Mouse (Mus musculus) thymus, postnatal 25 days (tissue): ENCODE data around the gene Fasn.
A peak's percentile ranks its signal among the peaks of the same experiment; 100 is the strongest.

Experiments used
- DNase-seq: peaks from one replicate; pipeline ENCODE4 v3.0.0; 2022

The Fasn gene

DNA sequence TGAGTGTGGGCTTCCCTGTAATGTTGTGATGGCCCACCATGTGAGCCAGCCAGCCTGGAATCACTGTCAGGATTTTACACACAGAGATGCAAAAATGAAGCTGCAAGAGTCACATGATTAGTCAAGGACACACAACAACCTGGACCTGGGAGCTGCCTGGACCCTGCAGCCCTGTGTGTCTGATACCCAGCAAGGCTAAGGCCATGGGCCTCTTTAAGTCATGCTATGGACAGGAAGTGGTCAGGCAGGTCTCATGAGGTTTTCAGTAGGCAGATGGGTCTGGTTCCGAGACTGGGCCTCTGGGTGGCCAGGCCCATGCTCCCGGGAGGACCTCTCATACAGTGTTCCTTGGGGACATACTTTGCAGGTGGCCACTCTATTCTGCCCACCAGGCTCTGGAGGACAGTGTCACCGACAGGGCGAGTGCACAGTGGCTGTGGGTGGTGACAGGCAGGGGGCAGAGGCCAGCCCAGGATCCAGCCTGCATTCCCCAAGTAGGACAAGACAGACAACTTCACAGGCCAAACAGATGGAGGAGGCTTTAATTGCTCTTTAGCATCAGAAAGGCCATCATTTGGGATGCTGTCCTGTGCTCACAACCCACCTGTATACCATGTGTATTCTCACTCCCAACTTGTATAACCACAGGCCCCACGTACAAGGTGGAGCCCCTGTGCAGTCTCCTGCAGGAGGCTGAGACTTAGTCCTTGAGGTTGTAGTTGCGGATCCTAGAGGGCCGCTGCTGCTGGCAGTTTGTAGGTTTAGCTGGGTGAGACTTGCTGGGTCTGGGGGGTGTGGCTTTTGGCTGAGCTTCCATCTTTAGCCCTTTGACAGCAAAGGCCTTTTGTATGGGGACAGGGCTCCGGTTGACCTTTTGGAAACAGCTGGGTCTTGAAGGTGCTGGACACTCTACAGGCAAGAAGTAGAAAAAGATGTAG is 1.9 kb upstream of the Fasn start:
- no peak for DNase-seq

DNA sequence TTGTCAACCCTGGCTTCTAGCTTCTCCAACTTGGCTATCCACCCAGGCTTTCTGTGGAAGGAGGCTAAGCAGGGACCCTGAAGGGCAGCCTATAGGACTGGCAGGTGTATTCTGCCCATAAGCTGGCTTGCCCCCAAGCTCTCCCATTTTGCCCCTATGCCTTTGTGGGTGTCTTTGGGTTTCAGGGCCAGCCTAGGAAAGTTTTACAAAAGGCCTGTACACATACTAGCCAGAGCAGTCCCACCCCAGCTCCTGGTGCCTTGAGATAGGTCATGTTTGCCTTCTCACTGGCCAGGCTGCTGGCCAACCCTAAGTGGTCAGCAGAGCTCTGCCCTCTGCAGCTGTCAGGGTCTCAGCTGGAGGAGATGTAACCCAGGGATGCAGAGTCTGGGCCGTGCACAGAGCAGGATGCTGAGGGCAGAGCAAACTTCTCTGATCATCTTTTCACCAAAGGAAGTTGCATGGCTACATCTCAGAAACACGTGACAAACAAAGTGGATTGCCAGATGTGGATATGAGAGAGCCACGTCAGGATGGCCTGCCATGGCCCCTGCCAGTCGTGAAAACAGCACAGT is 1.0 kb upstream of the Fasn start:
- peak; percentile 19 for DNase-seq

DNA sequence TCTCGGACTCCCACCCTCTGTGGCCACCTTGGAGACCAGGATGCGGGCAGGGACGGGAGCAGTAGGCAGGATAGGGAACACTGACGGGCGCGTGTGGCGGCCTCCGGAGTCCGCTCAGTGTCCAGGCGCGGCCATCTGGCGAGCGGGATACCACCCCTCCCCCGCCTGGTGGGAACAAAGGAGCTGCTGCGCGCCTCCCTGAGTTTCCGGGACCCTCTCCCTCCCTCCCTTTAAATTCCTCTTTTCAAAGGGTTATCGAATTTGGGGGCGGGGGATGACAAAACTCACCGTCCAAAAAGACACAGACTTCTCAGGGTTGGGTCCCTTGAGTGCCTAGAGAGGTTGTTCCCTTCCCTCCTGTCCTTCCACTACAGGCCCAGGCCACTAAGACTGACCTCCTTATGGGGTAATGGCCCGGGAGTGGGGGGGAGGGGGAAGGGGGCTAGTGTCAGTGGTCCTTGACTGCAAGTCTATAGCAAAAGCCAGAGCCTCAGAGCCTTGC is 491 bp upstream of the Fasn start:
- no peak for DNase-seq

DNA sequence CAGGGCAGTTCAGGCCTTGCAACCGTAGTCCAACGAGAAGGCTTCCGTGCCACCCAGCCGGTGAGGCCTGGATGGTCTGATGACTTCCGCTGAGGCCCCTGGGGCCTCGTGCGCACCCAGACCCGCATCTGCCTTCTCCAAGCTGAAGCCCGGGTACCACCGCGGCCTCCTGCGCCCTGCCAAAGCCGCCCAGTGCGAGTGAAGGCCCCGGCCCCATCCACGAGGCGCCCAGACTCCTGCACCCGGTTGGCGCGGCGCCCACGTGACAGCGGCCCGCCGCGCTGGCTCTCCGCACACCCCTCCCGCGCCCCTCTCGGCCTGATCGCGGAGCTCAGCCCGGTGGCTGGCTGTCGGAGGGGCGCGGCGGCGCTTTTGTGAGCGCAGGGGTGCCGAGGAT is 798 bp downstream of the Fasn start:
- no peak for DNase-seq

DNA sequence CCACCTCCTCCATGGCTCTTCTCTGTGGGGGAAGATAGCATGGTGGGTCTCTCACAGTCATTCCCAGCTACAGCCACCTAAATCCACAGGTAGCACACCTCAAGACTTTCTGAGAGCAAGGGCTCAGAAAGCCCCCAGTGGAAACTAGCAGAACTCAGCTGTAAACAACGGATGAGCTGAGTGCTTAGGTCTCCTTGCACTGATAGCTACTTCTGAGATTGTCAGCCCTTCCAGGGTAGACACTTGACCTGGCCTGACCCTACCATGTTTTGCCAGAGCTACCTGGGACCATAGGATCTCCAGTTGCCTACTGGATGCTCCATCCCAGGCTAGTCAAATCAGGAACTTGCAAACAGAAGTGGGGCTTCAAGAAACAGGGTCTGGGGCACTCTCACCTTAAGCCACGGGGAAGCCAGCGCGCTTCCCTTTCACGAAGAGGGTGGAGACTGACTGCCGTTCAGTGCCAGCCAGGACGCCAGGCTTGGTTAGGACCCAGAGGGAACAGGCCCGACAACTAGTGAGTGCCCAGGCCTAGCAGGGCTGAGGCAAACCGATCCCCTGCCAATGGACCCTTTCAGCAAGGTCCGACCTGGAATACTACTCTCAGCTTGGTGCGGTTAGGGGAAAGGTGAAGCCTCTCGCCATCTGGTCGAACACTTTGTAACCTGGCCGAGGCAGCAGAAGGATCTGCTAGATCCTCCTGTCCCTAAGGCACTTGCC is 1.4 kb downstream of the Fasn start:
- DNase-seq, result peak; percentile 31

DNA sequence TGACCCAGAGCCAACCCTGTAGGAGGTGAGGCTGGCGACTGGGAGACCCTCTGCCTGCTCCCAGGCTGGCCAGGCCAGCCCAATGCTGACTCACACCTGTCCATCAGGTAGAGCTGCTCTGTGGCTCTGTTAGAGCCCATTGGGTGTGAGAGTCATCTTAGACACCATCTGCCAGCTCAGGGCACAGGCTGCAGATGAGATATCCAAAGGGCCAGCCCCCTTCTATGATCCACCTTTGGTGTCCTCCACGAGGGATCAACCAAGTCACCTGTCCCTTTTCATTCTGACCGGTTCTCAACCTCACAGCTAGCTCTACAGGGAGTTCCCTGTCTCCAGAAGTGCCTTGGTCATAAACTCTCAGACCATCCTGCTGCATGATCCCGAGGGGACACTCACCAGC is 2.0 kb downstream of the Fasn start:
- DNase-seq, result no peak

DNA sequence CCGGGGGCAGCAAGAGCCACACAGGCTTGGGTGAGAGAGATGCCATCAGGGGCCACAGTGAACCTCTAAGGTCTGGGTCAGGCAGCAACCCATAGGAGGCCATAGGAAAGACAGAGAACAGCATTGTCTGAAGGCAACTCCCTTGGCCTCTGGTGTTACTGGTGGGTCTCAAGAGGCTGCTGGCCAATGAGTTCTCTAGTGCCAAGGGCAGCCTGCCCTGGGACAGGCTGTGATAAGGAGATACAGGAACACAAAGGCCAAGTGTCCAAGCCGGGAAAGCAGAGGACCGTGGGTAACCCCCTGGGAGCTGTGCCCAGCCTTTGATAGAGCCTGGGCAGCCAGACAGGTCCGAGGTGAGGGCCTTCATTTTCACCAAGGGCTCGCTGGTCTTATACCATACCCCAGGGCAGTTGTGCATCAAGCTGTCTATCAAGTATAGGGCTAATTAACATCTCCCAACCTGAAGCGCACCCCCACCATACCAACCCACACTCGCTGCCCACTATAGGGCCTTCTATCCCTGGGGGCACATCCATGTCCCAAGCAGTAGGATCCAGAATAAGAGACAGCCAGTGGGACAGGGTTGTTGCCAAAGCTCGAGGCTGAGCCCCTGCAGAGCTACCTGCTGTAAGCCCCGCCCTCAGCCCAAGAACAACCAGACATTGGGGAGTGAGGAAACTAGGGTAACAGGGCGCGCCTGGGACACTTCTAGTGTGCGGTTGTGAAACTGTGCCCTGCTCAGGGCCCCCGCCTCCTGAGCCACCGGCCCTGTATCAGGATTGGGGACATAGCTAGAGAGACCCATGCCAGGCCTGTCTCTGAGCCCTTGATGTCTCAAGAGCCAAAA is 3.0 kb downstream of the Fasn start:
- no peak for DNase-seq

DNA sequence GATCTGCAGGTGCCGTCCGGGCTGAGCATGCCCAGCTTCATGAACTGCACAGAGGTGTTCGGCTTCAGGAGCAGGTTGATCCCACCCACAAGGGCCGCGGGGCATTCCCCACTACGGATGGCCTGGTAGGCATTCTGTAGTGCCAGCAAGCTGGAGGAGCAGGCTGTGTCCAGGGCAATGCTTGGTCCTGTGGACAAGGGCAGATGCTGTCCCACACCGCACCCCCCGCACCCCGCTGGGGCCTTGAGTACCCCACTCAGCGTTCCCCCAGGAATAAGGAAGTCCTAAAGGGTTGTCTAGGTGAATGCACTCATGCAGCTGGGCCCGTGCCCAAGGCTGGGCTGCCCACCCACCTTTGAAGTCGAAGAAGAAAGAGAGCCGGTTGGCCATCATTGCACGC is 3.8 kb downstream of the Fasn start:
- DNase-seq, result no peak

DNA sequence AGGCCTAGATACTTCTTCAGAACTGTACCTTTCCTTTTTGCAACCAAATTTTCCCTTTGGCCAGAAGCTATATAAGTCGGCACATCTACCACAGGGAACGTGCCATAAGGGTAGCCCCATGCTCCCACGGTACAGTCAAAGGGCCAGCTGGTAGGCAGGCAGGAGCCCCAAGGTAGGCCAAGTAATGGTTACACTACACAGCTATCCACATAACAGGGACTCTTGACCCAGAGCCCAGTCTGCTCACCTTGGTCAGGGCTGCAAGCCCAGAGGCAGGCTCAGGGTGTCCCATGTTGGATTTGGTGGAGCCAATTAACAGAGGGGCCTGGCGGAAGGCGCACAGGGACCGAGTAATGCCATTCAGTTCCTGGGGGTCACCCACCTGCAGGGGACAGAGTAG is 4.8 kb downstream of the Fasn start:
- DNase-seq, result no peak

DNA sequence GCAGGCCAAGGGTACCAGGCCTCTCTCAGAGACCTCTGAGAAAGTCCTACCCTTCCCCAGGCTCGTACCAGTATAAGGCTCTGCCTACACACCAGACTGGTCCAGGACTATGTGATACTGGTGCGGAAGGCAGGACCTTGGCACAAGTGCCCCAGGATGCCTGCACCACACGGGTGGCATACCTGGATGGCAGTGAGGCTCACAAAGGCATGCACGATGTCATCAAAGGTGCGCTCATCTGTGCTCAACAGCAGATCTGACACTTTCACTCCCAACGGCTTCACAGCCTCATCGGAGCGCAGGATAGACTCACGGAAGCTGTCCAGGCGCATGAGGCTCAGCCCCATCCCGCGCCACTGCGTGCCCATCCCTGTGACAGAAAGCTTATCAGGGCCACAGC is 6.1 kb downstream of the Fasn start:
- DNase-seq, result no peak

DNA sequence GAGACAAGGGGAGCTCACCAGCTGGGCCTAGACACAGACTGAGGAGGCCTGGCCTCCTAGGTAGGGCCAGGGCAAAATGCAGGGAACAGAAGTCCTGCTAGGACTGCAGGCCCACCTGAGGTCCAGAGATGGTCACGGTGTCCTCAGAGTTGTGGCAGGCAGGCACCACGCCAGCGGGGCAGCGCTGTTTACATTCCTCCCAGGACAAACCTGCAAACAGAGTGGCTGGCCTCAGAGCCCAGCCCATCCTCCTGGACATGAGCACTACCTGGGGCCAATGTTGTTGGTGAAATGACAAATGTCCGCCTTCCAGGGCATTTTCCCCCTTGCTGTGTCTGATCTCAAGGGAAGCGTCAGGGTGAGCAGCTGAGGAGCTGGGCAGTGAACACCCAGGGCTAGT is 7.0 kb downstream of the Fasn start:
- no peak for DNase-seq

DNA sequence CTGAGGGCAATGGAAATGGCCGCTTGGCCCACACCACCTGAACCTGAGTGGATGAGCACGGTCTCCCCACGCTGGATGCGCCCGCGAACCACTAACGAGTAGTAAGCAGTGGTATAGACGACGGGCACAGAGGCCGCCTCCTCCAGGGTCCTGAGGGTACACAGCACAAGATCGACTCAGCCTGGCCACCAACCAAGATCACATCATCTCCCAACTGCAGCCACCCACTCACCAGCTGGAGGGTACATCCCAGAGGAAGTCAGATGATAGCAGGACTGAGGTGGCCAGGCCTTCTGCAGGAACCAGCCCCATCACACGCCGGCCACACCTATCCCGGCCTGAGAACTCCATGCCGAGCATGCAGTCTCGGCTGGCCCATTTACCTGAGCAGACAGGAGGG is 12.3 kb downstream of the Fasn start:
- DNase-seq, result no peak

DNA sequence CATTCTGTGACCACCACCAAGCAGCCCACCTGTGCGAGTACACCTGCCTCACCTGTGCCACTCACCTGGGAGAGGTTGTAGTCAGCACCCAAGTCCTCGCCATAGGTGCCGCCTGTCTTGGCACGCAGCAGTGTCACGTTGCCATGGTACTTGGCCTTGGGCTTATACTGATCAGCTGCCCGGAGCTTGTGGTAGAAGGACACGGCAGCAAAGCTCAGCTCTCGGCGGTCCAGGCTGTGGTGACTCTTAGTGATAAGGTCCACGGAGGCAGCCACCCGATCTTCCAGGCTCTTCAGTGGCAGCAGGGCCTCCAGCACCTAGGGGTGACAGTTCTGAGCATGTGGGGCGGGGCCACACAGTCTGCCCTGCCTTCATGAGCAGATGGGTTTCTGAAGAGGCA is 16.3 kb downstream of the Fasn start:
- no peak for DNase-seq

DNA sequence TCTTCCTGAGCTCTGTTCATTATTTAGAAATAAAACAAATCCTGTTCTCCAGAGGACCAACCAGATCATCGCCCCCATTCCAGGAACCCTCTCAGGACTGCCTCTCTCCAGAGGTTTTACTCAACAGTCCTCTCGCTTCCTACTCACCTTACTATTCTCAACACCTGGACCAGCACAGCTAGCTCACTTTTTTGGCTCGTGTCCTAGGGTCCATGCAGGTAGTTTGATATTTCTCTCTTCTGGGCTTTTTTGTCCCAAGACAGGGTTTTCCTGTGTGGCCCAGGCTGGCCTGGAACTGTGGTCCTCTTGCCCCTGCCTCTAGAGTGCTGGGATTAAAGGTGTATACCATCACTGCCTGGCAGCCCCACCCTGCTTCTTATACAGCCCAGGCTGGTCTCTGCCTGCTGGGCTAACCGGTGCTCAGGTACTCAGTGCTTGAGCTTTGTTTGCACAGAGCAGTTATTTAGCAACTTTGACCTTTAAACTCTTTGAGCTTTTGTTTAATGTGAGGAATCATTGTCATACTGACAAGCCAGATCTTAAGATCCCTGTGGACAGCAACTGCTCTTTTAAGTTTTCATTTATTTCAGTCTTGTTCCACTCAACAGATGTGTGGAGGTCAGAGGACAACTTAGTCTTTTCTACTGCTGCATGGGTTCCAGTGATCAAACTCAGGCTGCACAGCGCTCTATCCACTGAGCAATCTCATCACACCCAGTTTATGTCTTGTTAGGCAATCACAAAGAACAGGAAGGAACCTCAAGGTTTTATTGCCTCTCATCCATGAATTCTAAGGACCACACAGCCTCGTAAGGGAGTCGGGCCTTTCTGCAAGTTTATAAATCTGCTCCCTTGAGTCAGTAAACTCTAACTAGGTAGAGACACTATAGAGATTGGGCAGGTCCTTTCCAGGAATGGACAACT is 18.7 kb downstream of the Fasn start:
- no peak for DNase-seq

DNA sequence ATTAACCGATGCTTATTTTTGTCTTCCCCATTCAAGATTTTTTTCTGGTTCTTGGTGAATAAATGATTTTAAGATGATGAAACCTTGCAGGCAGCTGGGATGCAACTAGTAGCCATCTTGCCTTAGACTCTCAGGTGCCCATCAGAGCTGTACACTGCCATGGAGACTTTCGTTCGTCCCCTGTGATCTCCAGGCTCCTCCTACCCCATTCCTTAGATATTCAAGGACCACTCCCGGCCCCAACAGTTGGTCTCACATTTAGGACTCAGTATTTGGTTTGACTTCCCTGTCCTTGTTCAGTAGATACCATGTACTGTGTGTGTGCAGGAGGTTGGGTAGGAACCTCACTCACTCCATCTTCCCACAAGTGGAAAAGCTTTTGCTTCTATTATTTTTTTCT is 19.6 kb downstream of the Fasn start:
- DNase-seq, result no peak

DNA sequence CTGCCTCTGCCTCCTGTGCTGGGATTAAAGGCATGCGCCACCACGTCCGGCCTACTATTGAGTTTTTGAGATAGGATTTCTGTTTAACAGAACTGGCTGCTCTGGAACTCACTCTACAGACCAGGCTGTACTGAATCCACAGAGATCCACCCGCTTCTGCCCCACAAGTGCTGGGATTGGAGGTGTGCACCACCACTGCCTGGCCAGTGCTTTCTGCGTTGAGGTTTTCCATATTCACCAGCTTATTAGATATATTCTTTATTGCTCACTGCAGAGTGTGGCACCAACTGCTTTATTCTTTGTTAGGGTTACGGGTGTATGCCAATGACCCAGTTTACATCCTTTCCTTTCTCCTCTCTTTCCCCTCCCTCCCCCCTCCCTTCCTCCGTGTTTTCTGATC is 20.1 kb downstream of the Fasn start:
- no peak for DNase-seq

DNA sequence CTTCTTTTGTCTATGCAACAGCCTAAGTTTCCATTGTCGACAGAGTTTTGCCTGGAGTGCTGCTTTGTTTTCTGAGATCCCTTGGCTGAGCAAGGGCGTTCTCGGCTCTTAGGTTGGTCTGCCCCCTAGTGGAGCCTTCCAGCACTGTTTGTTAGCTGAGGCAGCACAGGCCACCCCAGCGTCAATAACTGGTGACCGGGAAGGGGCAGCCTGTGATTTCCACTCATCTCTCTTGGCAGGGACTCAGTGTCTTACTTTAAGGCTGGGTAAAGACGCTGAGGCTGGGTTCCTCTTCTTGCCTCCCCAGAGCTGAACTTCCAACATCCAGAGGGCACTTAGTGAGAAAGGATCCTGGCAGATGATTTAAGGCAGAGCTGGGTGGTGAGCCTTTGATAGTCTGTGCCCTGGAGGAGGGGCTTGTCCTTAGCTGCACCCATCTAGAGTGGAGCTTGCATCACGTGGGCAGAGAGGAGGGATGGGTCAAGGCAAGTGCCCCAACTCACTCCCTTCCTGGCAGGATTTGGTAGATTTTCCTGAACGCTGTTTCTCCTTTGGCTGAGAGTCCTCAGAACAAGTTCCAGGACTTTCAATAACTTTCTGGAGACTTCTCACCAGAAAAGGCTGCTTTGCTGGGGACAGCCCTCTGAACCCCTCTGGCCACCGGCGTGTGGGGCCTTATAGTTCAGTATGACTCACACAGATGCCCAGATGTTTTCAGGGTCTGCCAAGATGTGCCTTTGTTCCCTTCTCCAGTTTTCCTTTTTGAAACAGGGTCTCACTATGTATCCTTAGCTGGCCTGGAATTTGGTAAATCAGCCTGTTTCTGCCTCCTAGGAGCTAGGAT is 24.1 kb downstream of the Fasn start:
- peak; percentile 82 for DNase-seq

DNA sequence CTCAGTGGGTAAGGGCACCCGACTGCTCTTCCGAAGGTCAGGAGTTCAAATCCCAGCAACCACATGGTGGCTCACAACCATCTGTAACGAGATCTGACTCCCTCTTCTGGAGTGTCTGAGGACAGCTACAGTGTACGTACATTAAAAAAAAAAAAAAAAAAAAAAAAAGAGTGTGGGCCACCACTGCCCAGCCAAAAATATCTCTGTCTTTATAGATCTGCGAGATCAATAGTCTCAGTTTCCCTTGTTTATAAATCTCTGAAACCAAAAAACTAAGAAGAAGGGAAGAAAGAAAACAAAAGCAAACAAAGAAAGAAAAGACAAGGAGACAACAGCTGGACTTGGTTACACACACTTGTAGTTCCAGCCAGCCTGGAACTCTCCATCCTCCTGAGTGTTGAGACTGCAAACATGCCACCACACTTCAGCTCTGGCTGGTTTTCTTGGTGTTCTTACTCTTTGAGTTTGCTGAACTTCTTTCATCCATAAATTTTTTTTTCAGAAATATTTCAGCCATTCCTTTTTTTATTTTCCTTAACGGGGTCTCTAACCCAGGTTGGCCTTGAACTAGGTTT is 24.9 kb downstream of the Fasn start:
- no peak for DNase-seq

DNA sequence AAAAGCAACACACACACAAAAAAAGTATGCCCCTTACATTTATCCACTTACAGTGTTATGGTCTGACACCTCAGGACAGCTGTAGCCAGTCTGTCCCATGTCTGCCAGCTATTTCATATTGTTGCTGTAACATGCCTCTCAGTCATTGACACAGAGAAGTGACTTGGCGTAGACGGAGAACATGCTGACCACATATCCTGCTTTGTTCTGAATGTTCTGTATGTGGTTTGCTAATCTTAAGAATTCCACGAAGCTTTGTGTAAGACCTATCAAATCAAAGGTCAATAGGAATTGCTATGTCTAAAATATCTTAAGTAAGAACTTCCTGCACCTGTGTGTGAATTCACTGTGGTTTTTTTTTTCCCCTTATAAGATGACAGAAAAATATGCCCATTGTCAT is 26.1 kb downstream of the Fasn start:
- DNase-seq, result no peak

DNA sequence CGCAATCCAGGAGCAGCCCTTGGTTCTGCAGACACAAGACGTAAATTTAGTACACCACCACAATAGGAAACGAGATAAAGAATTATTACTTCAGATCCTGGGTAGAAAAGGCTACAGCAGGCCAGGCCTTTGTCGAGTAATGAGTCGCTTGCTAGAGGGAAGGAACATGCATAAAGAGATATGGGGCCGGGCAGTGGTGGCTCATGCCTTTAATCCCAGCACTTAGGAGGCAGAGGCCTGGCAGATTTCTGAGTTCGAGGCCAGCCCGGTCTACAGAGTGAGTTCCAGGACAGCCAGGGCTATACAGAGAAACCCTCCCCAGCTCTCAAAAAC is 27.8 kb downstream of the Fasn start:
- DNase-seq, result no peak
